Mouse (Mus musculus): ENCODE measurements around the gene Timm10. TPM values are rescaled to one million over a fixed set of nuclear protein-coding genes. Genes with fewer than 3 reads are reported as not detected.

Gene Timm10
- polyA plus RNA-seq, 1 experiment from 2014 or later: 82.9 TPM

DNA sequence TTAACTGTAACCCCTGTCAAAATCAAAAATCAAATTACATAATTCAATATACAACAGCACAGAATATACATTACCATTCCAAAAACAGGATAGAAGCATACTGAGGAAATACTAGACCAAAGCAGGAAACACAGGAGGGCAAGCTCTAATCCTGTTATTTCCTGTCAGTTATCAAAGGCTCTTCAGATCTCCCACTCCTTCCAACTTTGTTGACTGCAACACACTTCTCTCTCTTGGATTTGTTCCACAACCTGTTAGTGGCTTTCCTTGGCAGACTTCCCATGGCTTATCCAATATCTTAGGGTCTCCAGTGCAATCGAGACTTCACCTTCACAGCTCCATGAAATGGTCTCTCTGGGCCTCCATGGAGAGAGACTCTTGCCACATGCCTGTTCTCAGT is 18.4 kb downstream of the Timm10 start:
- H3K4me1 ChIP-seq: peaks cover 36% of the 10 kb centered on the region
- H3K4me3 ChIP-seq: no peak overlapping the region
- WGBS: 63% methylated on average over 1 of the region's 1 CpGs
- H3K27me3 ChIP-seq (ENCODE audit: insufficient read depth, poor library complexity, severe bottlenecking): no peaks in the 10 kb centered on the region
- DNase-seq (ENCODE audit: low spot score): no peak
- no peak overlapping the region for H3K27ac ChIP-seq
- H3K9me3 ChIP-seq: no peaks in the 10 kb centered on the region
- peaks cover 66% of the 10 kb centered on the region for H3K36me3 ChIP-seq

DNA sequence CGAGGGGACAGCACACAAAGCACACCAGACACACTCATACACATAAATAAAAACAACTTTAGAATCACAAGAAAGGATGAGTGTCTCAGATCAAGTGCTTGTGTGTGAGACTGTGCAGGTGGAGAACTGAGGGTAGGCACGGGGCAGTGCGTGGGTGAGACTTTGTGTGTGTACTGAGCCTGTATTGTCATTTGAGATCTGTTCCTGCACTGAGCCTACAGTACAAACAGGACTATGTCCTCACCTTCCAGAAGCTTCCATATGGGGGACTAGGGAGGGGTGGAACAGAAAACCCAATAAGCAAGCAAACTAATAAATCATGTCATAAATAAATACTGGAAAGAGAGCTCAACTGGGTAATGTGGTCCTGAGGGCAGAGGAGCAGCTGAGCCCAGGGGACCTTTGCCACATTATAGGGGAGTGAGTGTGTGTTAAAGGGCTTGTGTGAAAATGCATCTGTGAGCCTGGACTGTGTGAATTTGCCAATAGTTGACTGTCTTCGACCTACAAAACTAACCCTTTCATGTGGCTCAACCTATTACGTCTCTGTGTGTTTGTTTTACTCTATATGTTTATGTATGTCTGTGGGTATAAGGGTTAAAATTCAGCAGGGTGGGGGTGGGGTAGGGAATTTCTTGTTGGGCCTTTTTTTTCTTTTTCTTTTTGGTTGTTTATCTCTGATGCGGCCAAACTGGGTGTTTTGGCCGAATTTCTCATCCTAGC is 23.8 kb downstream of the Timm10 start:
- DNase-seq (ENCODE audit: low spot score): no peak
- WGBS: 56% methylated on average over 7 of the region's 7 CpGs
- H3K9me3 ChIP-seq: no peaks in the 10 kb centered on the region
- H3K27me3 ChIP-seq (ENCODE audit: insufficient read depth, poor library complexity, severe bottlenecking): no peaks in the 10 kb centered on the region
- H3K4me1 ChIP-seq: peaks cover 23% of the 10 kb centered on the region
- no peak overlapping the region for H3K27ac ChIP-seq
- H3K36me3 ChIP-seq: peaks cover 92% of the 10 kb centered on the region
- H3K4me3 ChIP-seq: peak overlapping the region; percentile 12; the same call in 1 of the 2 replicates

DNA sequence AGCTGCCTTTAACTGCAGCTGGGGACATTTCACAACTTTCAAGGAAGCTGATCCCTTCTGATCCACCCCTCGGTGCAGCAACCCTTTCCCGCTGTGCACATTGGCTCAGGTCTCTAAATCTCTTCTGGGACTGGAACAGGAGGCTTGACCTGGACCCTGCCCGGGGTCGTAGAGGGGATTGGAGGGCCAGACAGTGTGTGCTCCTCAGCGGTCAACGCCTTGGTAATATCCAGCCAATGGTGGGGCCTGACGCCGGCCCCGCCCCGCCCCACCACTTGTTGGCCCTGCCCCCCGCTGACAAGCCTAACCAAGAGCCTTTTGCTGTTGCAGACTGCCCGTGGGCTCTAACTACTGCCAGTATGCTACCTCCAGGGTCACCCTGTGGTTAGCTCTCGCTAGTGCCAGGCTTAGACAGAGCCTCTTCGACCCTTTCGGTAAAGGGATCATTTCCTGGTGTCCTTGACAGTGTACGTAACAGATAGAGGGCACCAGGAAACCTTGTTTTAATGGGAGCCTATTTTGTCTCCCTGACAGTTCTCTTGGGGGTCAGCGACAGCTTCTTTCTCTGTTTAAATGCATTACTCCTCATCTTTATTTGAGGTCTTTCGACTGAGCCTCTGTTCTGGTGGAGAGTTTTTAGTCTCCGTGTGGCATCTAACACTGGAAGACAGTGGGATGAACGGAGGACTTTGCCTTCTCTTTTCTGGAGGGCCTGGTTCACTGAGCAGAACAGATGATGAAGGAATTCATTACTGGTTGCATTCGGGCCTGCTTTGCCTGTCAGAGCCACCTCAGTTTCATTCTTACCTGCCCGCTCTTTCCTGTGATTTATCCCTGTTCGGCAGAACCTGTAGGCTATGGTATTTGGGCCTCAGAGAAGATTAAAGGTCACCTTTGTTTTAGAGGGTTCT is 24.6 kb downstream of the Timm10 start:
- Histone ChIP-seq H3K27ac (peak overlapping the region; percentile 42; the same call in 1 of the 2 replicates), H3K4me3 (peak overlapping the region; percentile 12; the same call in 1 of the 2 replicates), H3K9me3 (no peaks in the 10 kb centered on the region), H3K4me1 (peaks cover 23% of the 10 kb centered on the region), H3K27me3 (ENCODE audit: insufficient read depth, poor library complexity, severe bottlenecking) (no peaks in the 10 kb centered on the region), H3K36me3 (peaks cover 92% of the 10 kb centered on the region)
- WGBS: 35% methylated on average over 23 of the region's 23 CpGs
- peak; percentile 90 for DNase-seq (ENCODE audit: low spot score)

DNA sequence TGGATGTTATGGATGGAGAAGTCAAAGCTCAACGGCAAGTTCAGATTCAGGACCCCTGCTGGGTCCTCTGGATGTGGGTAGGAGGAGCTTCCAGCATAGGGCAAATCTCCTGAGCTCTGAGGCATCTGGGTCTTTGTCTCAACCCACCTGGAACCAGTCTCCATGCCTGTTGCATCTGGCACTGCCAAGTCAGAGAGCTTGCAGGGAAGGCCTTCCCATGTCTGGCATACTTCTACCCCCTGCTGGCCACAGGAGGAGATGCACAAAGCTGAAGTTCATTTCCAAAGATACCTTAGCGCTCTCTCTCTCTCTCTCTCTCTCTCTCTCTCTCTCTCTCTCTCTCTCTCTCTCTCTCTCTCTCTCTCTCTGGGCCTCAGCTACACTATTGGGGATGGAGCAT is 28.9 kb downstream of the Timm10 start:
- Histone ChIP-seq H3K27me3 (ENCODE audit: insufficient read depth, poor library complexity, severe bottlenecking) (no peaks in the 10 kb centered on the region), H3K4me3 (no peak overlapping the region), H3K9me3 (no peaks in the 10 kb centered on the region), H3K27ac (no peak overlapping the region), H3K4me1 (peaks cover 9% of the 10 kb centered on the region), H3K36me3 (peaks cover 95% of the 10 kb centered on the region)
- WGBS: 77% methylated on average over 2 of the region's 2 CpGs
- DNase-seq (ENCODE audit: low spot score): no peak

DNA sequence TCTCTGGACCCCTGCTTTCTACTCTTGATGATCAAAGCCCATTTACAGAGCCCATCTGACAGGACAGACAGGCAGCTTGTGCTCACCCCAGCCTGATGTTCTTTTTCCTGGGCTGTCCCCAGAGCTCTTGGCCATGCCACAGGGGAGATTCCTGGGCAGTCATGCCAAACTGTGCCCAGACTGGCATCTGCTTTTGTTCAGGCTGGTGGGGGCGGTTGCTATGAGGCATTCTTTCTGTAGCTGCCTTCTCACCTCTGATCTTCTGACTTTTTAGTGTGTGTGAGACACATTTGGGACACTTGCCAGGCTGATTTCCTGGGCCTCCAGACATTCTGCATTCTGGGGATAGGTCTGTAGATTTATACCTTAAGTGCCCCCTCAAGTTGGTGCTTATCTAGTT is 31.8 kb downstream of the Timm10 start:
- 95% methylated on average over 1 of the region's 1 CpGs for WGBS
- H3K4me3 ChIP-seq: no peak overlapping the region
- no peaks in the 10 kb centered on the region for H3K9me3 ChIP-seq
- no peaks in the 10 kb centered on the region for H3K27me3 ChIP-seq (ENCODE audit: insufficient read depth, poor library complexity, severe bottlenecking)
- no peaks in the 10 kb centered on the region for H3K4me1 ChIP-seq
- H3K36me3 ChIP-seq: peaks cover 98% of the 10 kb centered on the region
- DNase-seq (ENCODE audit: low spot score): no peak
- no peak overlapping the region for H3K27ac ChIP-seq

DNA sequence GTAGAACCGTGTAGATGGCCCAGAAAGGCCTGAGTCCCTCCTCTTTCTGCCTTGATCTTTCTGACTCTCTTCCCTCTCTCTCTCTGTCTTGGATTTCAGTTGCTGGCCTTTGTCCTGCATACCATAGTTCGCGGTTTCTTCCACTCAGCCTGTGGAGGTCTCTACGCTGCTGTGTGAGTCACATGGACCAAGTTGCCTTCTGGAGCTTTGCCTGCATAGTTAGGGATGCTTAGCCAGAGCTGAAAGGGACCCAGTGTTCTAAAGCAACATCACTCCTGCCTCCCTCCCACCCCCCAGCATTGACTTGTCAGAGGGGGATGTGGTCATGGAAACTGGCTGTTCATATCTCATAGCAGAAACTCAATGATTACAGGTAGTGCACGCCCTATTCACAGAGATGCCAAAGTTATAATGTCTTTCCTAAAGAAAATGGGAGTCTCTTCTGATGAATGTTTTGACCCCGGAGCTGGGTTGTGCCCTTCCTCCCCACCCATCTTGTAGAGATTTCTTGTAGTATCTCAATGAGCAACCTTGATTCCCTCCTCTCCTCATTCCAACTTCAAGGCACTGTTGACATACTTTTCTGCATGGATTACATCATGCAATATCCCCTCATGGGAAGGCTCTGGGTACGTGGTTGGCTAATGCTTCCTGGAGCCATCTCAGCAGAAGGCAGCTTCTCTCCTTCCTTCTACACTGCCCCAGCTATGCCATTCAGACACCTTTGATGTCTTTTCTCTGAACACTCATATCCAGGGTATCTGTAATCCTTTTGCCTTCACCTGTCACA is 33.4 kb downstream of the Timm10 start:
- Histone ChIP-seq H3K4me1 (no peaks in the 10 kb centered on the region), H3K36me3 (peaks cover 82% of the 10 kb centered on the region)
- 84% methylated on average over 7 of the region's 7 CpGs for WGBS

DNA sequence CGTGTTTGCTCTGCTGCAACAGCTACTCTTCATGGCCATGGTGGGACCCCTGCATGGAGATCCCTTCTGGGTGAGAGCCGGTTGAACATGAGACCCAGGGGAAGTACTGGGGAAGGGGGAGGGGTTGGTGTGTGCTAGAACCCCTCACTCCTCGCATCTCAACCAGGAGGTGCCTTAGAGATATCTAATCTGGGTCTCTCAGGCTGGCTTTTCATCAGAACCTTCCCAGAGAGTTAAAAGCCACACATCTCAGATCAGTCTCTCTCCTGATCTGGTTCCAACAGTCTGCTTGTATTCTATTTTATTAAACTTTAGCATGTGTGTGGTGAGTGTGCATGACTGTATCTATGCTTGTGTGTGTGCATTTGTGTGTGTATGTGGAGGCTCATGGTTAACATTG is 34.6 kb downstream of the Timm10 start:
- no peak for DNase-seq (ENCODE audit: low spot score)
- Histone ChIP-seq H3K4me1 (peaks cover 10% of the 10 kb centered on the region), H3K36me3 (peaks cover 70% of the 10 kb centered on the region), H3K9me3 (no peaks in the 10 kb centered on the region), H3K4me3 (no peak overlapping the region), H3K27me3 (ENCODE audit: insufficient read depth, poor library complexity, severe bottlenecking) (peaks cover 18% of the 10 kb centered on the region), H3K27ac (no peak overlapping the region)
- WGBS: 66% methylated on average over 3 of the region's 3 CpGs

More for the DNA sequence above, 33.4 kb downstream of the Timm10 start:
- Histone ChIP-seq H3K27ac (no peak overlapping the region), H3K4me3 (no peak overlapping the region), H3K9me3 (no peaks in the 10 kb centered on the region), H3K27me3 (ENCODE audit: insufficient read depth, poor library complexity, severe bottlenecking) (peaks cover 6% of the 10 kb centered on the region; the same call in 1 of the 2 replicates)
- no peak for DNase-seq (ENCODE audit: low spot score)

DNA sequence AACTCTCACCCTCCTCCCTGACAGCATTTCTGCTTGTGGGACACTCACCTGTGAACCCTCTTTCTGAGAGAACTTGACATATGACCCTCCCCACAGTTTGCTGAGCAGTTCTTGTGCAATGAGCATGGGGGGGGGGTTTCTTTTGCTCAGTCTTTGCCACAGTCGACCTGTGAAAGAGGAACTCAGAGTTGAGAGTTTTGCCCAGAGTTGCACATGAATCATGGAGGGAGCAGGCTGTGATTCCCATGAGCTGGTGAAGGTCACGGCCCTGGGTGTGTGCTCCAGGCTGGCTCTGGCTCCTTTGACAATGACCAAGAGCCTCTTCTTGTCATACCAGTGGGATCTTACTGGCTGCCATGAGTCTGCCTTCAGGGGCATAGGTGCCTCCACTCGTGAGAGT is 35.4 kb downstream of the Timm10 start:
- H3K36me3 ChIP-seq: peaks cover 62% of the 10 kb centered on the region
- 73% methylated on average over 3 of the region's 3 CpGs for WGBS
- peaks cover 11% of the 10 kb centered on the region for H3K4me1 ChIP-seq
- H3K27me3 ChIP-seq (ENCODE audit: insufficient read depth, poor library complexity, severe bottlenecking): peaks cover 26% of the 10 kb centered on the region
- no peak for DNase-seq (ENCODE audit: low spot score)
- no peak overlapping the region for H3K27ac ChIP-seq
- no peak overlapping the region for H3K4me3 ChIP-seq
- H3K9me3 ChIP-seq: no peaks in the 10 kb centered on the region

DNA sequence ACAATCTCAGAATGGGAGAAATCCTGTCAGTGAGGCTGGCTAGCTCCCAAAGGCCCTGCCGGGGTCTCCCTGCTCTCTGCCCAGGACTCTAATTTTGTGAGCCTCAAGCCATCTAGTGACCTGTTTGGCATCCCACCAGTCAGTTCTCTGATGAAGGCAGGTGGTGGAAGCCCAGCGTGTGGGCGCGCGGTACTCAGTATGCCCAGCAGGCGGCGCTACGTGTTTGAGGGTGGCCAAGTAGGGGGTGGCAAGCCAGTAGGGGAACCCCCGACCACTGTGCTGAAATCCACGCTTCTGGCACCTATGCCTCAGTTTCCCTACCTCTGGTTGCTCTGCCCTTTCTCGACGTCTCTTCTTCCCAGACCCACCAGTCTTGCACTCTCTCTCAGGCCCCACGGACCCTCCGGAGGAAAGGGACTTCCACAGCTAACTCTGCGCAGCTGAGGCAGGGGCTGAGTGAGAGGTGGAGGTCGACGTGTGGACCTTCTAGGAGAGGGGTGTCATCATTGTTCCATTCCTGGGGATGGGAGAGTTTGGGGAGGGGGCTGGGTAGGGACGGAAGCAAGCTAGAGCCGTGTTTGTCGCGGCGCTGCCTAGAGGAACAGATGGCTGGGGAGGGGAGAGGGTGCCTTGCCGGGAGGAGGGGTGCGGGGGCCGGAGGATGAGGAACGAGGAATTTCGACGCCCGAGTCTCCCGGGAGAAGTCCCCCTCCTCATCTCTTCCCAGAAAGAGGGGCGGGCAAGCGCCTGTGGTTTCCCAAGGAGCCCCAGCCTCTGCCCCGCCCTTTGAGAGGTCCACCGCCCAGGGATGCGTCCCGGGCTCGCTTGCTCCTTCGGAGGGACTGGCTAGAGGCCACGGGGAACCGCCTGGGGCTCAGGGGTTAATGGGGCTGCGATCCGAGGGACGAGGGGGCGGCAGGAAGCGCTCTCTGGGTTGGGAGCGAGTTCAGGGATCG is 39.1 kb downstream of the Timm10 start:
- H3K36me3 ChIP-seq: peaks cover 27% of the 10 kb centered on the region
- H3K9me3 ChIP-seq: no peaks in the 10 kb centered on the region
- WGBS: under 1% methylated on average over 47 of the region's 47 CpGs
- no peak for DNase-seq (ENCODE audit: low spot score)
- H3K27me3 ChIP-seq (ENCODE audit: insufficient read depth, poor library complexity, severe bottlenecking): peaks cover 63% of the 10 kb centered on the region
- peak overlapping the region; percentile 23; the same call in 1 of the 2 replicates for H3K27ac ChIP-seq
- H3K4me3 ChIP-seq: peak overlapping the region; percentile 57
- H3K4me1 ChIP-seq: peaks cover 11% of the 10 kb centered on the region

DNA sequence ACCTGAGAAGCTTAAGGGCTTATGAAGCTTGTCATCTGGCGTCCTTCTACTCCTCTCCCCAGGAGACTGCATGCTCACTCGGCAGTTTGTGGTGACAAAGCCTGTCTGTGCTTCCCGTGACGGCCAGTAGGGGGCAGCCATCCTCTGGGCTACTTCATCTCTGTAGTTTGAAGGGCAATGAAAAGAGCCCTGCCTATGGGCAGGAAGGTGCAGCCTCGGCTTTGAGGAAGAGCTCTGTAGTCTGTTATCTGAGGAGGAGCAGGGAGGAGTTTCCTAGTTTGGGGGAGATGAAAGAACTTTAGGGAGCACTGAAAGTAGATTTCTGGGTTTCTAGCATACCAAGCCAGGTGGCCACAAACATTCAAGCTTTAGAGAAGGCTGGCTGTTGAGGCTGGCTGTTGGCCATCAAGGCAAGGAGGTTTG is 41.7 kb downstream of the Timm10 start:
- WGBS: 13% methylated on average over 5 of the region's 5 CpGs
- no peak overlapping the region for H3K27ac ChIP-seq
- H3K27me3 ChIP-seq (ENCODE audit: insufficient read depth, poor library complexity, severe bottlenecking): peaks cover 89% of the 10 kb centered on the region
- peaks cover 23% of the 10 kb centered on the region for H3K4me1 ChIP-seq
- no peaks in the 10 kb centered on the region for H3K9me3 ChIP-seq
- H3K36me3 ChIP-seq: peaks cover under 1% of the 10 kb centered on the region
- no peak for DNase-seq (ENCODE audit: low spot score)
- H3K4me3 ChIP-seq: no peak overlapping the region

DNA sequence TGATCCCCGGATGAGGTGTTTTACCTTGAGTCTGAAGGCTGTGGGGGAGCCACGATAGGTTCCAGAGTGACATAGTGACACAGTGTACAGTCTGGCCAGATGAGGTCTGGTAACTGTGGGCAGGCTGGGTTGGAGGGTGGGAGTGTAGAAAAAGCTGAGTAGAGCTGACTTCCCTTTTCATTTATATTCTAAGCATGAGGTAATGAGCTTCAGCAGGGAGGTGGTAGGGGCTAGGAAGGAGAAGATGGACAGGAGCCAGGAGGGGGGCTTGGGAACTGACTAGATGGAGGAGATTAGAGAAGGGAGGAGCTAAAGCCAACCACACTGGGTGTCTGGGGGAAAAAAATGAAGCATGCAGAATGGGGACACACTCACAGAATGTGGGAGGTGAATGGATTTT is 42.2 kb downstream of the Timm10 start:
- Histone ChIP-seq H3K27ac (no peak overlapping the region), H3K36me3 (no peaks in the 10 kb centered on the region), H3K4me3 (no peak overlapping the region), H3K27me3 (ENCODE audit: insufficient read depth, poor library complexity, severe bottlenecking) (peaks cover 94% of the 10 kb centered on the region), H3K4me1 (peaks cover 23% of the 10 kb centered on the region), H3K9me3 (no peaks in the 10 kb centered on the region)
- no peak for DNase-seq (ENCODE audit: low spot score)
- WGBS: 52% methylated on average over 2 of the region's 2 CpGs

Measured in heart, embryonic 10.5 days (tissue).